Mouse (Mus musculus) small intestine, adult 2 months (tissue): ENCODE results near the gene Ehbp1.

ENCODE experiments used
- CTCF ChIP-seq: fragments of 200-500 bp; IDR thresholded peaks from 2 replicates; pipeline ENCODE4 v1.5.1; 2012; ENCODE audit warnings: low read depth, mild to moderate bottlenecking, control low read depth, inconsistent platforms, low read length, moderate library complexity, mixed read lengths; ENCODE audit not compliant: insufficient replicate concordance, insufficient read length; ENCODE audit errors: extremely low read depth
- POLR2A ChIP-seq: fragments of 200-500 bp; IDR thresholded peaks from 2 replicates; pipeline ENCODE4 v1.6.1; 2012; ENCODE audit warnings: low read depth, mild to moderate bottlenecking, control low read depth, inconsistent platforms, low read length, moderate library complexity

GRCm38 (mm10) chr11:22387472-22388098 lies 45.5 kb upstream of the Ehbp1 start:
- no peak for TF ChIP-seq CTCF
- no peak for TF ChIP-seq POLR2A
